Mouse (Mus musculus) bone marrow macrophage, adult 2 months (primary cell): ENCODE data around the gene Castor2. TPM values are rescaled to one million over a fixed set of nuclear protein-coding genes. Genes with fewer than 3 reads are reported as not detected.

Source experiments
- H3K27ac ChIP-seq: 2 replicates; pipeline ENCODE4 v1.5.1; 2012; ENCODE audit warnings: low read depth, low read length; ENCODE audit not compliant: insufficient read depth
- H3K4me1 ChIP-seq: 2 replicates; pipeline ENCODE4 v1.6.1; 2012; ENCODE audit warnings: low read length; ENCODE audit not compliant: control insufficient read depth, insufficient read depth
- H3K4me3 ChIP-seq: 2 replicates; pipeline ENCODE4 v1.5.1; 2012; ENCODE audit warnings: mild to moderate bottlenecking, low read length, moderate library complexity; ENCODE audit not compliant: insufficient read depth
- CTCF ChIP-seq: IDR thresholded peaks from 2 replicates; pipeline ENCODE4 v1.5.1; 2012; ENCODE audit warnings: low read depth, mild to moderate bottlenecking, low read length, moderate library complexity
- POLR2A ChIP-seq: IDR thresholded peaks from 2 replicates; pipeline ENCODE4 v1.6.1; 2012; ENCODE audit warnings: mild to moderate bottlenecking, low read depth, low read length, borderline replicate concordance
- polyA plus RNA-seq: library from polyadenylated mRNA; stranded (reverse); fragments of >200 nt; gene quantifications from 2 replicates; pipeline ENCODE4 v1.2.4, GENCODE M21; 2012; ENCODE audit not compliant: missing spikeins, insufficient read depth, insufficient read length

Gene Castor2
- polyA plus RNA-seq, 1 experiment: 18.9 TPM

- TF ChIP-seq POLR2A: no peak
- TF ChIP-seq CTCF: no peak
- Histone ChIP-seq H3K4me1 (peaks cover 5% of the 10 kb centered on the region), H3K4me3 (no peak overlapping the region), H3K27ac (no peak overlapping the region)
Observed at GRCm38 (mm10) chr5:134121893-134122259, 22.4 kb downstream of the Castor2 start.

GRCm38 (mm10) chr5:134123846-134124245, 24.3 kb downstream of the Castor2 start:
- TF ChIP-seq POLR2A: no peak
- TF ChIP-seq CTCF: no peak
- H3K27ac ChIP-seq: no peak overlapping the region
- peaks cover 5% of the 10 kb centered on the region for H3K4me1 ChIP-seq
- no peak overlapping the region for H3K4me3 ChIP-seq

GRCm38 (mm10) chr5:134126232-134126631, 26.7 kb downstream of the Castor2 start:
- Histone ChIP-seq H3K27ac (no peak overlapping the region), H3K4me1 (peaks cover 2% of the 10 kb centered on the region), H3K4me3 (no peak overlapping the region)
- TF ChIP-seq CTCF (no peak), POLR2A (no peak)

GRCm38 (mm10) chr5:134131586-134131985, 32.1 kb downstream of the Castor2 start:
- Histone ChIP-seq H3K27ac (no peak overlapping the region), H3K4me1 (peaks cover 5% of the 10 kb centered on the region), H3K4me3 (no peak overlapping the region)
- TF ChIP-seq POLR2A (no peak), CTCF (no peak)

GRCm38 (mm10) chr5:134136022-134136421, 36.5 kb downstream of the Castor2 start:
- Histone ChIP-seq H3K4me1 (peaks cover 5% of the 10 kb centered on the region), H3K4me3 (no peak overlapping the region), H3K27ac (no peak overlapping the region)
- TF ChIP-seq POLR2A: no peak
- no peak for TF ChIP-seq CTCF

GRCm38 (mm10) chr5:134137933-134138332, 38.4 kb downstream of the Castor2 start:
- TF ChIP-seq POLR2A: no peak
- TF ChIP-seq CTCF: no peak
- H3K27ac ChIP-seq: no peak overlapping the region
- H3K4me3 ChIP-seq: no peak overlapping the region
- H3K4me1 ChIP-seq: no peaks in the 10 kb centered on the region

- no peaks in the 10 kb centered on the region for H3K4me1 ChIP-seq
Observed at GRCm38 (mm10) chr5:134139429-134139828, 39.9 kb downstream of the Castor2 start.

GRCm38 (mm10) chr5:134141236-134141635, 41.7 kb downstream of the Castor2 start:
- Histone ChIP-seq H3K4me1 (no peaks in the 10 kb centered on the region), H3K4me3 (no peak overlapping the region), H3K27ac (no peak overlapping the region)
- no peak for TF ChIP-seq POLR2A
- TF ChIP-seq CTCF: no peak

More at GRCm38 (mm10) chr5:134139429-134139828, 39.9 kb downstream of the Castor2 start:
- TF ChIP-seq POLR2A (no peak), CTCF (no peak)
- Histone ChIP-seq H3K27ac (no peak overlapping the region), H3K4me3 (no peak overlapping the region)

GRCm38 (mm10) chr5:134142381-134142780, 42.9 kb downstream of the Castor2 start:
- H3K27ac ChIP-seq: no peak overlapping the region
- peaks cover 4% of the 10 kb centered on the region for H3K4me1 ChIP-seq
- no peak overlapping the region for H3K4me3 ChIP-seq
- no peak for TF ChIP-seq CTCF
- no peak for TF ChIP-seq POLR2A

GRCm38 (mm10) chr5:134144986-134145385, 45.5 kb downstream of the Castor2 start:
- peaks cover 5% of the 10 kb centered on the region for H3K4me1 ChIP-seq
- TF ChIP-seq POLR2A: no peak
- TF ChIP-seq CTCF: no peak
- no peak overlapping the region for H3K4me3 ChIP-seq
- no peak overlapping the region for H3K27ac ChIP-seq
